Mouse (Mus musculus): ENCODE measurements around the gene Pth2. TPM values are rescaled to one million over a fixed set of nuclear protein-coding genes. Genes with fewer than 3 reads are reported as not detected.
"Not testable (repeated sequence)": the region's sequence is repeated elsewhere in the genome, so short reads cannot be mapped to it uniquely, and the experiment has no call there.

Pth2 gene
- total RNA-seq, 2 experiments from 2014 or later, result not detected

DNA sequence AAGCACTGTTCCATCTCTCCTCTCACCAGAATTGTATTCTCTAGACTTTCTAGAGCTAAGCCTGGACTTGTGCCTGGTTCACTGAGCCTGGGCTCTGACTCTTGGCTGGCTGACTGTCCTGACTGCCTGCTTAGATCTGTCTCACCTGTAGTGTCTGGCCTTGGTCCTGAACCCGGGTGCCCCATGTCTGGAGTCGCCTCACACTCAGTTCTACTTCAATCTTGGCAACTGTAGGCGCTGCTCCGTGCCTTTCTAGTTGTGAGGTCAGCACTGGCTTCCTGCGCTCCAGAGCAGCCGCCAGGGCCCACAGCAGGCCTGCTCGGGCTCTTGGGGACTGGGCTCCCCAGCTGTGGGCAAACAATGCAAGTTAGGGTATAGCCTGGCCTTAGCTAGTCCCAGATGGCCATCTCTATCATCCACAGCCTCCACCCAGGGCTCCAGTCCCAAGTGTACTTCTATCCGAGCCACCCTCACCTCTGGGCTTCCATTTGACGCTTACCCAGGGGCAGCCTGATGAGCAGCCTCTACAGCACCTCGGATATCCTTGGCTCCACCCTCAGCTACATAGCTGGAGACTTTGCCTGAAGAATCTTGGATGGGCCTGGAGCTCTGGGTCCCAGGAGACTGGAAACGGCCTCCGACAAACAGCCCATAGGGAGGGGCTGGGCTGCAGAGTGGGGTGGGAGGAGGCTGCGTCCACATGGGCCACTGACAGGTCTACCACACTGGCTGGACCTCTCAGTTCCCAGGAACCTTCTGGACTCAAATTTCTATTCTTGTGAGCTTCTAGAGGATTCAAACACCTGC, 36.2 kb upstream of the Pth2 start:
- TF ChIP-seq CTCF (IDR thresholded peaks at IDR 0.05), result no peak
- no peak for DNase-seq (ENCODE audit: extremely low spot score in 1 of 2, low spot score in 2 of 2)
- Histone ChIP-seq H3K4me3 (no peak overlapping the region), H3K27ac (no peak overlapping the region)
- intact Hi-C loops (cut with DNase I), result no loop called here

DNA sequence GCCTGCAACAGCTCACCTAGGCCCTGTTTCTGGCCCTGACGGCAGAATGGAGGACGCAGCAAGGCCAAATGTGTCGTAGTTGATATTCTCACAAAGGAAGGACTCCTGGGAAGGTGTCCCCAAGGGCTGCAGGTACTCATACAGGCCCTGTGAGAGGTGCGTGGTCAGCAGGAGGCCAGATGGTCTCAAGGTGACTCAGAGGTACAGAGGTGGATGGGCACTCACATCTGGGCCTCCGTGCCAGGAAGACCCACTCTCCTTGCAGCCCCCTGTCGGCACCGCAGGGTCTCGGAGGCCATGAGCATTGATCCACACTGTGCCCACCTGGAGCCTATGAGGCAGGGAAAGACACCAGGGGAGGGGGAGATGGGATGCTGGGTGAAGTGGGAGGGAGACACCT, 35.3 kb upstream of the Pth2 start:
- Histone ChIP-seq H3K4me3 (no peak overlapping the region), H3K27ac (no peak overlapping the region)
- TF ChIP-seq CTCF (IDR thresholded peaks at IDR 0.05), result no peak
- intact Hi-C loops (cut with DNase I), result no loop called here
- DNase-seq (ENCODE audit: extremely low spot score in 1 of 2, low spot score in 2 of 2), result no peak

DNA sequence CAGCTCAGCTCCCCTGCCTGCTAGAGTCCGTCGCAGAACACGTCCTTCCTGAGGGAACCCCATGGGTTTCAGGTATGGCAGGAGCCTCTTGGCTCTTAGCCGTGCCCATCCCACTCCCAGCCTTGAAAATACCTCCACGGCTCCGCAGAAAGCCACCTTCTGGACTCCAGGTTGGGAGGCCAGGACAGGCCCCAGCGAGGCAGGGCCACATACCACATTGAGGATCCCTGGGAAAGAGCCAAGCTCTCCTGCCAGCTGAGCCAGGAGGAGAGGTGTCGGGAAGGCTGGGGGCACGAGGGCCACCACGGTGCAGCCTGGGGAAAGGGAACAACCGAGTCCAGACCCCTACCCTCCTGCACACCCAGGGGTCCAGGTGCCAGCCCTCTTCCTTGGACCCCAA, 33.5 kb upstream of the Pth2 start:
- DNase-seq (ENCODE audit: extremely low spot score in 1 of 2, low spot score in 2 of 2), result no peak
- H3K4me3 ChIP-seq, result no peak overlapping the region
- no peak overlapping the region for H3K27ac ChIP-seq
- no peak for TF ChIP-seq CTCF (IDR thresholded peaks at IDR 0.05)
- intact Hi-C loops (cut with DNase I), result no loop called here

DNA sequence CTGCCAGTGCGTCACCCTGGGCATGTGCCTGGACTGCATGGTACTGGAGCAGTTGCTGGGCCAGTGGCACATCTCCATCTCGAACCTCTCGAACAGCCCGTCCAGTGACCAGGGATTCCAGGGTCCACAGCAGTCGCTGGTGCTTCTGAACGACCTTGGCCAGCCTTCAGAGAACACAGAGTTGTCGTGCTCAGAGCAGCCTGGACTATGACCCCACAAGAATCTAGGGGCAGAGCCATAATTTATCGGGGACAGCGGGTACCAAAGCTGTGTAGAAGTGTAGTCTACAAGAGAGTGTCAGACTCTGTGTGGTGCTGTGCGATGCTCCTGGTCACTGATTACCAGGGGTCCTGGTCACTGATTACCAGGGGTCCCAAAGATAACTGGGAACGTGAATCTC, 32.9 kb upstream of the Pth2 start:
- TF ChIP-seq CTCF (IDR thresholded peaks at IDR 0.05), result no peak
- no peak for DNase-seq (ENCODE audit: extremely low spot score in 1 of 2, low spot score in 2 of 2)
- no peak overlapping the region for H3K4me3 ChIP-seq
- H3K27ac ChIP-seq, result no peak overlapping the region
- intact Hi-C loops (cut with DNase I), result no loop called here

DNA sequence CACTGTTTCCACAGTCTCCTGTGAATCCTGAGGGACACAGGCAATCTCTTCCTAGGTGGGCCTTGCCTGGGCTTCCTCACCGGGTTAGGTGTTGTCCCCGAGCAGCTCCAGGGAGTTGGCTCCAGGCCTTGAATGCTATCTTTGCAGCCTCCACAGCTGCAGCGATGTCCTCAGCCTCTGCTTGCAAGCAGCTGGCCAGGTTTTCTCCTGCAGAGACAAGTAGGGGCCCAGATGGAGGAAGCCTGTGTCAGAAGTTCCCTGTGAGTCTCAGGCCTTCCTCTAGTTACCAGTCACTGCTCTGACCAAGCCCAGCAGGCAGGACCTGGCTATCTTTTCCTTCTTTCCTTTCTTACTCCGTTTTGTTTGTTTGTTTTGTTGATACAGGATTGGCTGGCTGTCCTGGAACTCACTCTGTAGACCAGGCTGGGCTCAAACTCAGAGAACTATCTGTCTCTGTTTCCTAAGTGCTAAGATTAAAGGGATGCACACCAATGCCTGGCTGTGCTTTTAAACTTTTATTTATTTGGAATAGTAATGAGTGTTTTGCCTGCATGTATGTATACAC, 32.2 kb upstream of the Pth2 start:
- intact Hi-C loops (cut with DNase I), result no loop called here
- Histone ChIP-seq H3K4me3 (no peak overlapping the region), H3K27ac (no peak overlapping the region)
- TF ChIP-seq CTCF (IDR thresholded peaks at IDR 0.05), result no peak
- no peak for DNase-seq (ENCODE audit: extremely low spot score in 1 of 2, low spot score in 2 of 2)

DNA sequence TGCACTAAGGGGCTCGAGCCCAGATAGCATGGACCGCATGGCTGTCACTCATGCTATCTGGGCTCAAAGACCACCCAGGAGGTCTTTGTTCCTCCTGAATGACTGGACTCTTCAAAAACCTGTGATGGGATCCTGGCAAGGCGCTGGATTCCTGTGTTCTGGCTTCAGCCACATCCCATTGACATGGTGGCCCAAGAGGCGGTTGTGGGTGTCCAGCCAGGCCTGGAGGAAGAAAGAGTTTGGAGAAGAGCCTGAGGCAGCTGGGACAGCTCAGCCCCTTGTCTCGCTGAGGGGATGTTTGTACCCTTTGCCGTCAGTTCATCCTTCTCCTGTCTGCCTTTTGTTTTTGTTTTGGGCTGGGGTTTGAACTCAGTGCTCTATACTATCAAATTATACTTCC, 31.2 kb upstream of the Pth2 start:
- Histone ChIP-seq H3K4me3 (no peak overlapping the region), H3K27ac (no peak overlapping the region)
- TF ChIP-seq CTCF (IDR thresholded peaks at IDR 0.05), result no peak
- no peak for DNase-seq (ENCODE audit: extremely low spot score in 1 of 2, low spot score in 2 of 2)
- intact Hi-C loops (cut with DNase I), result no loop called here

DNA sequence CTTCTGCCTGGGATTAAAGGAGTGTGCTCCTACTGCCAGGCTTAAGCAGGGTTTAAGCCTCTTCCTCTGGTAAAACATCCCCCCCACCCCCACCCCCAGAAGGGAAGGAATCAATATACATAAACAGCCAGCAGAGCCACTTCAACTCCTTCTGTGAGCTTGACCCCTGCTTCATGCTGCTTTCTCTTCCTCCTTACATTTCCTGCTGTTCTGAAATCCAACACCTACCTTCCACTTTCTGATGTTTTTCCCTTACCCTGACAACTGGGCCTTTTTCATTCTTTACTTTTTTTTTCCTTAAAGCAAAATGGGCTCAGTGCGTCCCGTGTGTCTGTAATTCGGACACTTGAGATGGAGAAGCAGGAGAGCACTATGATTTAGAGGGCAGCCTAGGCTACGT, 30.5 kb upstream of the Pth2 start:
- no peak for TF ChIP-seq CTCF (IDR thresholded peaks at IDR 0.05)
- no peak for DNase-seq (ENCODE audit: extremely low spot score in 1 of 2, low spot score in 2 of 2)
- Histone ChIP-seq H3K4me3 (no peak overlapping the region), H3K27ac (no peak overlapping the region)
- intact Hi-C loops (cut with DNase I), result no loop called here

DNA sequence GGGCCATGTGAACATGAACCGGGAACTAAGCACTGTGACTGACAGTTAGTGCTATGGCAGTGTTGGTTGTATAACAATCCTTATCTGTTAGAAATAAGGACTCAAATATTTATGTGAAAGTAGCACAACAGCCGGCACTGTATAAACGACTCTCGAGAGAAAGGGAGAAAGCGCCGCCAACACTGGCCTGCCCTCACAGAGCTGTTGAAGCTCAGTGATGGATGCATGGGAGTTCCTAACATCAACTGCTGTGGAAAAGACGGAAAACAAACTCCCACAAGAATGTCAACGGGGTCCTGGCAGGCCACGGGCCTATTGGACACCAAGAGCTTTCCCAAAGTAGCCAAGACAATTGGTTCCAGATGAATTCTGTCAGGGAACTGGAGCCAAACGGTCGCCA, 29.5 kb upstream of the Pth2 start:
- DNase-seq (ENCODE audit: extremely low spot score in 1 of 2, low spot score in 2 of 2), result no peak
- intact Hi-C loops (cut with DNase I), result no loop called here
- H3K4me3 ChIP-seq, result no peak overlapping the region
- no peak for TF ChIP-seq CTCF (IDR thresholded peaks at IDR 0.05)
- no peak overlapping the region for H3K27ac ChIP-seq

DNA sequence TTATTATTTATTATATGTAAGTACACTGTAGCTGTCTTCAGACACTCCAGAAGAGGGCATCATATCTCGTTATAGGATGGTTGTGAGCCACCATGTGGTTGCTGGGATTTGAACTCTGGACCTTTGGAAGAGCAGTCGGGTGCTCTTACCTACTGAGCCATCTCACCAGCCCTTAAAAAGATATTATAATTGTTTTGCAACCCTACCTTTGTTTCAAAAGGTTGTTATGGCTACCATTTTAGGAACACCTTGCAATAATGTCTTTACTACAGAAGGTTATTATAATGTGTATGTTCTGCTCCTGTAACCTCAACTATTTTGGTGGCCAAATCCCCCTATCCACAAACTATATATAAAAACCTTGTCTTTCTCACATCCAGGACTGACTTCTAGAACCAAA, 27.7 kb upstream of the Pth2 start:
- H3K27ac ChIP-seq; intact Hi-C loops (cut with DNase I); H3K4me3 ChIP-seq; DNase-seq (ENCODE audit: extremely low spot score in 1 of 2, low spot score in 2 of 2): not testable (repeated sequence)

DNA sequence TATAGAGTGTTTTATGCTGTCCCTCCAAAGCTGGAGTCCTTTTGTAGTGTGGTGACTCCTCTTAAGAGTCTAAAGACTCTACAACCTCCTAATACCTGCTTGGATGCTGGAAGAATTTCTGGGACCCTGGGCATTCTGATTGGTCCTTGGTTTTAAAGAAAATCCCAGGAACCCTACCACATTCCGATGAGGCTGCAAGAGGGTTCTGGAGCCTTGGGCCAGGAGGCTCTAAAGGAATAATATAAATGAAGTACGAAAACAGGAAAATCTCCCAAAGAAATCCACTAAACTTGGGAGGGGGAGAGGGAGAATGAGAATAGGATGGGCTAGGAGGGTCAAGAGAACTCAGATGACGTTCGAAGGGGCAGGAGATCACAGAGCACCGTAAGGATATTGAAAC, 27.2 kb upstream of the Pth2 start:
- peak overlapping the region; percentile 91 for H3K4me3 ChIP-seq
- intact Hi-C loops (cut with DNase I), result no loop called here
- peak overlapping the region; percentile 97 for H3K27ac ChIP-seq
- no peak for TF ChIP-seq CTCF (IDR thresholded peaks at IDR 0.05)
- no peak for DNase-seq (ENCODE audit: extremely low spot score in 1 of 2, low spot score in 2 of 2)

DNA sequence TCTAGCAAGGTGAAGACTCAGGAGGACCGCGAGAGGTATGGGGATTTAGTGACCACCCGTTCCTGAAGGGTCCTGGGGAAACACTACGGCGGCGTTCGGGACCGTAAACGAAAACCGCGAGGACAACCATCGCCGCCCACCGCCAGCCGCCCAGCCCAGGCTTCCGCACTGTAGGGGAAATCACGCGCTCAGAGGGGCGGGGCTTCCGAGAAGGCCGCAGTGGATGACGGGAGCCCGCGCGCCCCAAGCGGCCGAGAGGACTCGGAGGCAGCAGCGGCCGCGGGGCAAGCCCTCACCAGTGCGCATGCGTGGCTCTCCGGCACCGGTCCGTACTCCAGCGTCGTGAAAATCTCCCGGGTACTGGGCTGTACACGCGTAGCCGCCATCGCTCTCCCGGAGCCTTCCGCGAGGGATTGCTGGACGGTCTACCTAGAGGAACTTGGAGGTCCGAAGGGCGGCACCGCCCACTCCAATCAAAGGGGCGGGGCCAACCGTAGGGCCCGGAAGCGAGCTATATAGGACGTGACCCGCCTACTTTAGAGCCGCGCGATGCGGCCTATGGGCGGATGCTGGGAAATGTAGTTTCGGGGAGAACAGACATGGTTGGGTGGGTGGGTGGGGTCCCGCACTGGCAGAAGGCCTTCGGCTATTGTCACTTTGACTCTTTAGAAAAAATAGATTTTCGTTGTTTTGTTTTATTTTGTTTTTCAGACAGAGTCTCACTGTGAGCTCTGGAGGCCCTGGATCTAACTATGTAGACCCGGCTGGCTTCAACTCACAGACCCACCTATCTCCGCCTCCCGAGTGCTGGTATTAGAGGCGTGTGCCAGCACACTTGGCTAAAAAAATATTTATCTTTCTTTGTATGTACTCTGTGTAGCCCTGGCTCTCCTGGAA, 26.5 kb upstream of the Pth2 start, which contains the start of the genes Pih1d1 and Aldh16a1:
Pih1d1 (plus strand) TSS at position 208 of the 897 bp plus-strand sequence.
Aldh16a1 (minus strand) TSS at position 489 of the 897 bp plus-strand sequence.
- intact Hi-C loops (cut with DNase I), result loop anchor here (2.0 kb wide), 1 partner anchor 26 kb away; the partner anchor contains the start of gene Rpl13a
- H3K4me3 ChIP-seq, result peak within 1 kb of the TSS; percentile 91
- peak; percentile 66 for TF ChIP-seq CTCF (IDR thresholded peaks at IDR 0.05)

More for the DNA sequence above, 26.5 kb upstream of the Pth2 start, which contains the start of the genes Pih1d1 and Aldh16a1:
- peak; percentile 97 to 98 for DNase-seq (ENCODE audit: extremely low spot score in 1 of 2, low spot score in 2 of 2)
- peak within 1 kb of the TSS; percentile 97 for H3K27ac ChIP-seq

Measured in left cerebral cortex, adult 2 months (tissue).